Mouse (Mus musculus): ENCODE data around the gene Apobec3.

Gene Apobec3

GRCm38 (mm10) chr15:79942541-79942940 lies 51.1 kb downstream of the Apobec3 start:
- in situ Hi-C loops (cut with MboI; ENCODE audit: unreplicated experiment in 2 of 2) = loop anchor here (5.0 to 25.0 kb wide), 4 partner anchors 110 to 770 kb away; partner anchors contain the start of genes Cbx6 (in 1 of the 2), Gm49486 (in 1 of the 2), Npcd (in 1 of the 2) and Pick1 (in 1 of the 2)

DNA sequence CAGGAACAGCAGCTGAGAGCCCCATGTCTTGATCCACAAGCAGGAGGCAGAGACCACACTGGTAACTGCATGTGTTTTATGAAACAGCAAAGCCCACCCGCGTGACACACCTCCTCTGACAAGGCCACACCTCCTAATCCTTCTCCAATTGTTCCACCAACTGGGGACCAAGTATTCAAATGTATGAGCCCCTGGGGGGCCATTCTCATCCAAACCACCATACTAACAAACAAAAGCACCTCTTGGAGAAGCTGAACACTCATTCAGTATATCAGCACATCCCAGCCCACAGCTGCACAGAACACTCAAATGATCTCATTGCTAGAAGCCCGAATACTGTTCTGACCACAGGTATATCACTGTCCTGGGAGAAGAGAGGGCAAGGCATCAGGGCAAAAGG lies 52.1 kb downstream of the Apobec3 start:
- in situ Hi-C loops (cut with MboI; ENCODE audit: unreplicated experiment in 2 of 2) = loop anchor here (5.0 to 25.0 kb wide), 4 partner anchors 111 to 769 kb away; partner anchors contain the start of genes Cbx6 (in 1 of the 2), Gm49486 (in 1 of the 2), Npcd (in 1 of the 2) and Pick1 (in 1 of the 2)

GRCm38 (mm10) chr15:79944948-79945347 lies 53.5 kb downstream of the Apobec3 start:
- in situ Hi-C loops (cut with MboI; ENCODE audit: unreplicated experiment in 2 of 2) = loop anchor here (5.0 to 25.0 kb wide), 6 partner anchors 113 to 767 kb away; partner anchors contain the start of genes Cbx6 (in 2 of the 2), Npcd (in 2 of the 2), Gm49486 (in 1 of the 2) and Pick1 (in 1 of the 2)

DNA sequence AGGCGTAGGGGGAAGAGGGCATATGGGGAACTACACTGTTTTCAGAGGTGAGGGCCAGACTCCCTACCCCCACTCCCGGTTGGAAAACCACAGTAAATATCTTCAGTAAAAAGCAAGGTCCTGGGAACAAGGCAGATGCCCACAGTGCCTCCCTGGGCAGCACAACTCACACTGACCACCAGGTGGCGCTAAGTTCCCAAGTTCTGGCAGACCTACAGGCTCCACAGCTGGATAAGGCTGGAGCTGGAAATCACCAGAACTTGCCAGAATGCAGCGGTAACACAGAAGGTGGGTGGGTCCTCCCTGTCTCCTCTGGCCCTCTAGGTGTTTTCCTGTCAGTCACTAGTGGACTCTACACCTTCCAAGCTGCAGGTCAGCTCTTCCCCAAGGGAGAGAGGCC lies 54.6 kb downstream of the Apobec3 start:
- in situ Hi-C loops (cut with MboI; ENCODE audit: unreplicated experiment in 2 of 2) = loop anchor here (5.0 to 25.0 kb wide), 5 partner anchors 114 to 766 kb away; partner anchors contain the start of genes Cbx6 (in 1 of the 2), Gm49486 (in 1 of the 2), Npcd (in 1 of the 2) and Pick1 (in 1 of the 2)

DNA sequence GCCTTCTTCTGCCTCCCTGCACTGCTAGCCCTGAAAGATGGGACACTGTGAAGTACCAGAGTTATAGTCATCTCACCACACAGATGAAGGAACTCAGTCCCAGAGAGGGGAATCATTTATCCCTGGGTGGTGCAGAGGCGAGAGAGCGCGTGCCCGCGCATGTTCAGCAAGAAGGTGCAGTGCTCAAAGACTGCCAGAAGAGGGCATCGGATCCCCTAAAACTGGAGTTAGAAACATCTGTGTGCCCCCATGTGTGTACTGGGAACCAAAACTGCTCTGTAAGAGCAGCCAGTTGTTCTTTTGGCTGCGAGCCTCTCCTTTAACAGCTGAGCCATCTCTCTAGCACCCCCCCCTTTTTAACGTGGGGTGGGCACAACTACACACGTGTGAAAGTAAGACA lies 55.3 kb downstream of the Apobec3 start:
- in situ Hi-C loops (cut with MboI; ENCODE audit: unreplicated experiment in 2 of 2) = loop anchor here (5.0 to 25.0 kb wide), 5 partner anchors 114 to 766 kb away; partner anchors contain the start of genes Cbx6 (in 1 of the 2), Gm49486 (in 1 of the 2), Npcd (in 1 of the 2) and Pick1 (in 1 of the 2)

DNA sequence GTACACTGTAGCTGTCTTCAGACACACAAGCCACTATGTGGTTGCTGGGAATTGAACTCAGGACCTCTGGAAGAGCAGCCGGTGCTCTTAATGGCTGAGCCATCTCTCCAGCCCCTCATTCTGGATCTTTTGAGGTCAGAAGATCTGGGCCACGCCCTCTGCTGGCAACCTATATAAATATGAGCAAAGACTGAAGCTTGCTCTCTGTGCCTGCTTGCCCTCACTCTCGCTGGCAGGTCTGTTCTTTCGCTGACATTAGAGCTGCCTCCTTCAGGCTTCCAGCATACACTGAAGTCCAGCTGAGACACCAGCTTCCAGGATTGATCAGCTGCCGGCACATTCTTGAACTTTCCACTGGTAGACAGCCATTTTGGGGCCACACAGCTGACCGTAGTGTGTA lies 56.2 kb downstream of the Apobec3 start:
- in situ Hi-C loops (cut with MboI; ENCODE audit: unreplicated experiment in 2 of 2) = loop anchor here (5.0 to 25.0 kb wide), 5 partner anchors 115 to 765 kb away; partner anchors contain the start of genes Cbx6 (in 1 of the 2), Gm49486 (in 1 of the 2), Npcd (in 1 of the 2) and Pick1 (in 1 of the 2)

- in situ Hi-C loops (cut with MboI; ENCODE audit: unreplicated experiment in 2 of 2) = no loop called here
Measured at GRCm38 (mm10) chr15:79950250-79951025, 59.0 kb downstream of the Apobec3 start.

GRCm38 (mm10) chr15:79951226-79951625 lies 59.8 kb downstream of the Apobec3 start:
- in situ Hi-C loops (cut with MboI; ENCODE audit: unreplicated experiment in 2 of 2) = no loop called here

DNA sequence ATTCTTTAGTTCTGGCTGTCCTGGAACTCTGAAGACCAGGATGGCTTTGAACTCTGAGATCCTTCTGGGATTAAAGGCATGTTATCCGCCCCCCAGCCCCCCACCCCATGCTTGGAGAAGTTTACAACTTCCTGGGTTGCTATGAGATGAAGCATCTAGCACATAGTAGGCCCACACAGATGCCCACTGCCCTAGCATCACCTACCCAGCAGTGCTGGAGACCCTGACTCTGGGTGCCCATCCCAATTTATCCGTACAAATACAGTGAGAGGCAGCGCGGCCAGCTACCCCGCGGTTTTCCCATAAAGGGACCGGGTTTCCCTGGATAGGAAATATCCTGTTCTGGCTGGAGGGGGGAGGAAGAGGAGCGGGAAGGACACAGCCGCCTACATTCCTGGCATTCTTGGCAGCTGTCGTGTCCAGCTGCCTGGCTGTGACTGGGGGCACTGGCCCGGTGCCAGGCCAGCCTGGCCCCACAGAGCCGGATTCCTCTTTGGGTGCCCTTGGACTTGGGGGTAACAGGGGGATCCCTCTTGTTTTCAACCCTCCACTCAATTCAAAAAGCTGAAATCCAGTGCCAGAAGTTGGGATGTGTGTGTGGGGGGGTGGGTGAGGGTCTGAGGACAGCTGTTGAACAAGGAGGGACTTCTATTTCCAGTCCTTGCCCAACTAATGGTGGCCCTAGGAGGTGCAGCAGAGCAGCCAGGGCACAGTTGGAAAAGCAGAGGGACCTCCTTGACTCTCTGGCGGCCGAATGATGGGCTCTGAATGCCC lies 60.5 kb downstream of the Apobec3 start:
- in situ Hi-C loops (cut with MboI; ENCODE audit: unreplicated experiment in 2 of 2) = no loop called here

DNA sequence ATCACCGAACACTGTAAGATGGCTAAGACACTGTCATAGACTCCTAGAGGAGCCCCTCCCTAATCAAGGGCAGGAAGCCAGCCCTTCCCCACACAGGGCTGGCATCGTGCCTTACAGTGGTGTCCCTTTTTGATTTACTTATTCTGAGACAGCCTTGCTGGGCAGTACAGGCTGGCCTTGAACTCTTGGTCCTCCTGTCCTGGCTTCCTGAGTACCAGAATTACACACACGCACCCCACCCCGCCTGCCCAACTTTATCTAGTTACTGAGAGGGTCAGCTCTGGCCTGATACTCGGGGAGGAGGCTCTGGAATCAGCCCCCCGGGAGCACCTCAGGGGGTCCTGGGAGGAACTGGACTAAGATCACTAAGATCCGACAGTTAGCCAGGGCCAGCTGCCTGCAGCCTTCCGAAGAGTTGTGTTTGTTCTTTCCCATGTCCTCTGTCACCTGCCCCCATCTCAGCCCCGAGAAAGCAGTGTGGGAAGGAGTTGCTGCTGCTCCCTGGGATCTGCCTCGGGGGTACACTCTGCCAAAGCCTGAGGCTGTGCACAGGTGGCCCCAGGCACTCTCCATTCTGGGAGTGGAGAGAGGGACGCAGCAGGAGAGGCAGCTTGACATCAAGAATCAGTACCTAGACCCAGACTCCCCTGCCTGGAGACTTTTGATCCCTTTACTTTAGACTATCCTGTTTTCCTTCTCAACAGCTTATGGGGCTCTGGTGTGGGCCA lies 61.2 kb downstream of the Apobec3 start:
- in situ Hi-C loops (cut with MboI; ENCODE audit: unreplicated experiment in 2 of 2) = no loop called here

DNA sequence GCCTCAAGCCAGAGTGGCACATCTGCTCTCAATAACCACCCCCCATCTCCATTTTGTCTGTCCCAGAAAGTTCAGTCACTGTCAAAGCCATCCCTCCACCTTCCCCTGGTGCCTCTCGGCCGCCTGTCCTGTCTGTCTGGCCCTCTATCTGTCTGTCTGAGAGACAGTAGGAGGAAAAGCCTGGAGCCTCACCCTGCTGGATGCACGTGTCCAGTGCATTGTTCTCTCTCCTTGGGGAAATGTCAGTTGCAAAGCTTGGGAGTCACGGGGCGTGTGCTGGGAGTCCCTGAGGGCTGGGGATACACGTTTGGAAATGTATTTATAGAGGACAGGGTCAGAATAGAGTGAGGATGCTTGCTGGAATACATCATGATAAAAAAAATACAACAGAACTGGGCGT lies 62.0 kb downstream of the Apobec3 start:
- in situ Hi-C loops (cut with MboI; ENCODE audit: unreplicated experiment in 2 of 2) = no loop called here

DNA sequence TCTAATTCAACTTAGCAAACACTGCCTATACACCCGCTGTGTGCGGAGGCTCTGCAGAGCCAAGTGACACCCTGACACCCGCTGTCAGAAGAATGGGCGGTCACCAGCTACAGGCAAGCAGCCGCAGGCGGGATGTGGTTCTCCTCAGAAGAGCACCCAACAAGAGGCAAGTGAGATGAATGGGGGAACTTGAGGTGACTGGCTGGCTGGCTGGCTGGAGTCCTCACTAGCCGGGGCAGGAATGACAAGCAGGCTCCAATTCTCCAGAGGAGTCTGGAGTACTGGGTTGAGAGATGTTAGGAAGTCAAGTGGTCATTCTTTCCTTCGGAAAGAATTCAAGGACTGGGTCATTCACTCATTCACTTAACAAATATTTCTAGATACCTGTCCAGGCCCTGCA lies 65.1 kb downstream of the Apobec3 start:
- in situ Hi-C loops (cut with MboI; ENCODE audit: unreplicated experiment in 2 of 2) = no loop called here

GRCm38 (mm10) chr15:79958418-79958817 lies 67.0 kb downstream of the Apobec3 start:
- in situ Hi-C loops (cut with MboI; ENCODE audit: unreplicated experiment in 2 of 2) = no loop called here

GRCm38 (mm10) chr15:79961366-79961921 lies 70.0 kb downstream of the Apobec3 start:
- in situ Hi-C loops (cut with MboI; ENCODE audit: unreplicated experiment in 2 of 2) = no loop called here

GRCm38 (mm10) chr15:79962661-79963060 lies 71.2 kb downstream of the Apobec3 start:
- in situ Hi-C loops (cut with MboI; ENCODE audit: unreplicated experiment in 2 of 2) = no loop called here

GRCm38 (mm10) chr15:79964376-79964775 lies 72.9 kb downstream of the Apobec3 start:
- in situ Hi-C loops (cut with MboI; ENCODE audit: unreplicated experiment in 2 of 2) = no loop called here

All from v-Abl transformed pro-B cells (cell line).